Mouse (Mus musculus) E14TG2a.4 (cell line): ENCODE data around the gene Krt18.

Experiments used
- CTCF ChIP-seq: conservative IDR thresholded peaks from 2 replicates; pipeline ENCODE4 v1.5.1; 2014; ENCODE audit warnings: low read length
- POU5F1 ChIP-seq: IDR thresholded peaks from 2 replicates; pipeline ENCODE4 v1.6.1; 2014; ENCODE audit warnings: low read length, borderline replicate concordance

- TF ChIP-seq CTCF (peak; percentile 20), POU5F1 (no peak)
Observed at GRCm38 (mm10) chr15:101988714-101989113, 39.3 kb upstream of the Krt18 start.
